Mouse (Mus musculus): ENCODE results near the gene Oas1h.

- TF ChIP-seq USF2 (IDR thresholded peaks at IDR 0.05; ENCODE audit: borderline replicate concordance in 1 of 2, insufficient read depth in 1 of 2, low read depth in 1 of 2, low read length in 2 of 2) (no peak), MAFK (IDR thresholded peaks at IDR 0.05; ENCODE audit: borderline replicate concordance, low read depth, low read length) (no peak), CHD1 (IDR thresholded peaks at IDR 0.05; ENCODE audit: low read depth, low read length) (no peak), E2F4 (IDR thresholded peaks at IDR 0.05; ENCODE audit: borderline replicate concordance, low read depth, low read length) (no peak), CHD2 (IDR thresholded peaks at IDR 0.05; ENCODE audit: low read length) (no peak), CTCF (IDR thresholded peaks at IDR 0.05 in 2 of 3, conservative IDR thresholded peaks at IDR 0.05 in 1 of 3; ENCODE audit: control insufficient read depth in 1 of 3, insufficient read depth in 1 of 3, low read depth in 2 of 3, low read length in 3 of 3, poor library complexity in 1 of 3, severe bottlenecking in 1 of 3) (no peak), ZNF384 (IDR thresholded peaks at IDR 0.05; ENCODE audit: low read depth, low read length) (no peak), TAL1 (IDR thresholded peaks at IDR 0.05; ENCODE audit: low read length) (no peak), GABPA (IDR thresholded peaks at IDR 0.05; ENCODE audit: low read depth, low read length) (no peak), POLR2A (IDR thresholded peaks at IDR 0.05; ENCODE audit: control insufficient read depth in 1 of 2, insufficient read depth in 1 of 2, low read depth in 1 of 2, low read length in 2 of 2, poor library complexity in 1 of 2) (no peak)
These were observed 30.2 kb upstream of the Oas1h start for GRCm38 (mm10) chr5:120831031-120831430.

All from MEL (cell line).